23 mouse cellular contexts compared by ENCODE assay signal in the genomic region with DNA sequence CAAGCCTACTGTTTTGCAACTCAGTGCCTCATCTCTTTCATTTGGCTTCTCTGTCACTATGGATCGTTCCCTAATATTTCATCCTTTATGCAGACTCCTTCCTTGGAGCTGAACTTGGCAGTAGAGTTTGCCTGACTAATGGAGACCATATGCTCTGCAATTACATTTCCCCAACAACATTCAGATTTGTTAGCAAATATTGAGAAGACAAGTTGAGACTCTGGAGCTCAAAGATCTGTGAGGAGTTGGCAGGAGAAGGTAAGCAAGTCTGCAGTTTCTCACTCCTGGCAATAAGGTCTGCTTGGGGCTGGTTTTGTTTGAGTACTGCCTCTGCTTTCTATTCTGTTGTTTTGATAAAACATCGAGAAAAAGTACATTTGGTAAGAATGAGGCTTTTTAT.
DNase-seq lines count a peak whose midpoint lies in the region; ATAC-seq and TF ChIP-seq lines count a peak whose summit lies in the region.
"Had no signal": no experiment of that assay in that cellular context is flagged by ENCODE, and none has a peak within 500 bp of the region (broad histone marks: within the 10 kb centered on the region; RNA-seq: fewer than 3 reads in every experiment).

No protein-coding gene starts in this region.

- no peaks in the 10 kb centered on the region for H3K9me3 ChIP-seq in forebrain, embryonic 16.5 days (ENCODE audit: control insufficient read depth, low read length)
- H3K9me3 ChIP-seq in forebrain, embryonic 12.5 days: no peaks in the 10 kb centered on the region
- H3K9me3 ChIP-seq in limb, embryonic 15.5 days: no peaks in the 10 kb centered on the region
- no peaks in the 10 kb centered on the region for H3K9me3 ChIP-seq in liver, embryonic 11.5 days (ENCODE audit: control insufficient read depth, low read length)
- H3K9me3 ChIP-seq: heart, embryonic 10.5 days; hindbrain, embryonic 15.5 days; liver, embryonic 13.5 days had no signal

- no peak overlapping the region for H3K4me2 ChIP-seq in forebrain, embryonic 16.5 days (ENCODE audit: low read length)
- H3K4me2 ChIP-seq in forebrain, embryonic 12.5 days: no peak overlapping the region
- no peak overlapping the region for H3K4me2 ChIP-seq in limb, embryonic 15.5 days
- no peak overlapping the region for H3K4me2 ChIP-seq in liver, embryonic 11.5 days
- H3K4me2 ChIP-seq: hindbrain, embryonic 15.5 days; liver, embryonic 13.5 days had no signal

- peaks cover 6% of the 10 kb centered on the region for H3K27me3 ChIP-seq in forebrain, embryonic 16.5 days (replicated peaks; ENCODE audit: control insufficient read depth, insufficient read depth, low read length)
- no peaks in the 10 kb centered on the region for H3K27me3 ChIP-seq in forebrain, embryonic 12.5 days
- no peaks in the 10 kb centered on the region for H3K27me3 ChIP-seq in limb, embryonic 15.5 days
- H3K27me3 ChIP-seq in liver, embryonic 11.5 days (replicated peaks; ENCODE audit: control insufficient read depth, insufficient read depth, low read length): no peaks in the 10 kb centered on the region
- H3K27me3 ChIP-seq: hindbrain, embryonic 15.5 days; liver, embryonic 13.5 days; megakaryocyte, embryonic 14.5 days had no signal

- H3K9ac ChIP-seq in forebrain, embryonic 16.5 days (replicated peaks; ENCODE audit: low read depth, low read length): no peak overlapping the region
- H3K9ac ChIP-seq in forebrain, embryonic 12.5 days: no peak overlapping the region
- H3K9ac ChIP-seq in limb, embryonic 15.5 days: no peak overlapping the region
- no peak overlapping the region for H3K9ac ChIP-seq in liver, embryonic 11.5 days (ENCODE audit: low read depth, low read length)
- H3K9ac ChIP-seq: hindbrain, embryonic 15.5 days; liver, embryonic 13.5 days had no signal

- peak; percentile 66 for ATAC-seq in forebrain, embryonic 16.5 days
- ATAC-seq in forebrain, embryonic 12.5 days (ENCODE audit: low FRiP score): no peak
- no peak for ATAC-seq in limb, embryonic 15.5 days (ENCODE audit: insufficient number of reproducible peaks, low FRiP score, low TSS enrichment, low read depth)
- no peak for ATAC-seq in liver, embryonic 11.5 days (replicated peaks; ENCODE audit: low FRiP score)
- ATAC-seq in megakaryocyte progenitor cell, adult 5-6 weeks (replicated peaks; ENCODE audit: poor library complexity): no peak

- TF ChIP-seq CTCF in brain, embryonic 14.5 days (IDR thresholded peaks at IDR 0.05; ENCODE audit: borderline replicate concordance, extremely low read depth, insufficient read depth, insufficient read length): no peak

- DNase-seq in heart, adult 11 months: peak; percentile 77
- DNase-seq in heart, postnatal 14 days: no peak
- peak; percentile 69 for DNase-seq in brain, embryonic 14.5 days (ENCODE audit: low read depth)
- no peak for DNase-seq in liver, embryonic 11.5 days (ENCODE audit: low spot score)
- DNase-seq: adrenal gland, adult 8-10 months; cerebellum, adult 8-10 months; cerebellum, postnatal 36 days; kidney, adult 8-10 months; kidney, postnatal 10 days; liver, embryonic 13.5 days; lung, adult 2 months; lung, postnatal 14 days; midbrain, embryonic 14.5 days; right cerebral cortex, postnatal 25 days; thymus, postnatal 25 days had no signal

- 0 out of 2 replicates have a peak, but pooled peaks cover 5% of the 10 kb centered on the region for H3K4me1 ChIP-seq in forebrain, embryonic 16.5 days (replicated peaks; ENCODE audit: control insufficient read depth, insufficient read depth, low read length)
- H3K4me1 ChIP-seq in forebrain, embryonic 12.5 days: no peaks in the 10 kb centered on the region
- peaks cover 6% of the 10 kb centered on the region; the same call in 1 of the 2 replicates for H3K4me1 ChIP-seq in limb, embryonic 15.5 days
- no peaks in the 10 kb centered on the region for H3K4me1 ChIP-seq in liver, embryonic 11.5 days (replicated peaks; ENCODE audit: control insufficient read depth, insufficient read depth, low read length)
- H3K4me1 ChIP-seq: heart, embryonic 10.5 days; hindbrain, embryonic 15.5 days; liver, embryonic 13.5 days; megakaryocyte, embryonic 14.5 days had no signal

- no peak overlapping the region for H3K27ac ChIP-seq in forebrain, embryonic 16.5 days (ENCODE audit: low read length)
- H3K27ac ChIP-seq in forebrain, embryonic 12.5 days: no peak overlapping the region
- H3K27ac ChIP-seq in limb, embryonic 15.5 days: peak overlapping the region; percentile 38; the same call in 1 of the 2 replicates
- H3K27ac ChIP-seq in liver, embryonic 11.5 days (ENCODE audit: low read depth, low read length): no peak overlapping the region
- H3K27ac ChIP-seq: heart, embryonic 10.5 days; hindbrain, embryonic 15.5 days; liver, embryonic 13.5 days had no signal

- TF ChIP-seq POLR2A in brain, embryonic 14.5 days (IDR thresholded peaks at IDR 0.05; ENCODE audit: borderline replicate concordance, extremely low read depth, insufficient read depth, insufficient read length, poor library complexity, severe bottlenecking): no peak

- 60% methylated on average over 2 of the region's 2 CpGs for WGBS in forebrain, embryonic 16.5 days
- 87% methylated on average over 2 of the region's 2 CpGs for WGBS in forebrain, embryonic 12.5 days
- WGBS in limb, embryonic 15.5 days: 45% methylated on average over 2 of the region's 2 CpGs
- 79% methylated on average over 2 of the region's 2 CpGs for WGBS in liver, embryonic 11.5 days

- H3K36me3 ChIP-seq in forebrain, embryonic 16.5 days (ENCODE audit: control insufficient read depth, insufficient read depth): no peaks in the 10 kb centered on the region
- no peaks in the 10 kb centered on the region for H3K36me3 ChIP-seq in forebrain, embryonic 12.5 days (replicated peaks)
- H3K36me3 ChIP-seq in limb, embryonic 15.5 days: no peaks in the 10 kb centered on the region
- H3K36me3 ChIP-seq in liver, embryonic 11.5 days (ENCODE audit: control insufficient read depth, insufficient read depth, low read length): no peaks in the 10 kb centered on the region
- H3K36me3 ChIP-seq: heart, embryonic 10.5 days; hindbrain, embryonic 15.5 days; liver, embryonic 13.5 days had no signal

- intact Hi-C loops in heart, postnatal 14 days (cut with DNase I): no loop called here

- H3K4me3 ChIP-seq in forebrain, embryonic 16.5 days (replicated peaks; ENCODE audit: low read length): no peak overlapping the region
- no peak overlapping the region for H3K4me3 ChIP-seq in forebrain, embryonic 12.5 days (replicated peaks)
- no peak overlapping the region for H3K4me3 ChIP-seq in limb, embryonic 15.5 days
- H3K4me3 ChIP-seq in liver, embryonic 11.5 days (ENCODE audit: low read depth, low read length): no peak overlapping the region
- H3K4me3 ChIP-seq: erythroblast, embryonic 14.5 days; heart, embryonic 10.5 days; hindbrain, embryonic 15.5 days; liver, embryonic 13.5 days; megakaryocyte, embryonic 14.5 days had no signal

Comparison
In these comparisons a context has a peak if more than half of its experiments do, and no peak if none do; other contexts are left out.
1. DNase-seq: peak in heart, adult 11 months (single experiment) and brain, embryonic 14.5 days (single experiment); none in heart, postnatal 14 days (0 of 2) and liver, embryonic 11.5 days (single experiment).